Mouse (Mus musculus) heart, embryonic 15.5 days (tissue): ENCODE data around the gene Chst13. TPM values are rescaled to one million over a fixed set of nuclear protein-coding genes. Genes with fewer than 3 reads are reported as not detected.

Experiments
- ATAC-seq: fragments of 200-750 bp; cut with Nextera tagmentation; replicated peaks from 2 replicates; pipeline ENCODE4 v1.8.0; 2017; ENCODE audit warnings: low read depth, moderate TSS enrichment; ENCODE audit not compliant: insufficient number of reproducible peaks, insufficient read depth, low FRiP score
- H3K27ac ChIP-seq: fragments of 300-500 bp; sonication (generic); 2 replicates; pipeline ENCODE4 v1.5.1; 2015; ENCODE audit warnings: mild to moderate bottlenecking, inconsistent platforms
- H3K27me3 ChIP-seq: fragments of 300-500 bp; sonication (generic); 2 replicates; pipeline ENCODE4 v1.6.1; 2015; ENCODE audit warnings: inconsistent platforms
- H3K36me3 ChIP-seq: fragments of 300-500 bp; sonication (generic); 2 replicates; pipeline ENCODE4 v1.6.1; 2015; ENCODE audit warnings: mild to moderate bottlenecking, inconsistent platforms
- H3K4me1 ChIP-seq: fragments of 300-500 bp; sonication (generic); replicated peaks from 2 replicates; pipeline ENCODE4 v1.6.1; 2015; ENCODE audit warnings: inconsistent platforms
- H3K4me2 ChIP-seq: fragments of 300-500 bp; sonication (generic); 2 replicates; pipeline ENCODE4 v1.6.1; 2015; ENCODE audit warnings: inconsistent platforms, mild to moderate bottlenecking, moderate library complexity
- H3K4me3 ChIP-seq: fragments of 300-500 bp; sonication (generic); 2 replicates; pipeline ENCODE4 v1.5.1; 2015; ENCODE audit warnings: mild to moderate bottlenecking, inconsistent platforms
- H3K9ac ChIP-seq: fragments of 300-500 bp; sonication (generic); 2 replicates; pipeline ENCODE4 v1.6.1; 2015; ENCODE audit warnings: mild to moderate bottlenecking, inconsistent platforms
- H3K9me3 ChIP-seq: fragments of 300-500 bp; sonication (generic); replicated peaks from 2 replicates; pipeline ENCODE4 v1.6.1; 2016; ENCODE audit warnings: inconsistent platforms
- WGBS: fragments of 180-500 bp; shearing (Covaris S2); methylation state at CpG from one replicate; pipeline ENCODE4 v1.1.7; 2015; ENCODE audit warnings: mixed read lengths; 5-methylcytosine and 5-hydroxymethylcytosine counted together
- polyA plus RNA-seq: library from polyadenylated mRNA; unstranded; fragments of >200 nt; fragmentation: Nextera tagmentation; extraction: Ambion mirVana; gene quantifications from 2 replicates; pipeline ENCODE4 v1.2.1, GENCODE M21; 2015

The Chst13 gene
- polyA plus RNA-seq: 0.14 TPM in 1 of 2 replicates, not detected in the other

- no peak within 1 kb of the TSS for H3K27ac ChIP-seq
- WGBS: 4% methylated on average over 22 of the region's 22 CpGs
- 0 out of 2 replicates have a peak within 1 kb of the TSS, but pooled peaks have one; percentile 17 for H3K9ac ChIP-seq
- H3K4me3 ChIP-seq: peak within 1 kb of the TSS; percentile 29
- peak within 1 kb of the TSS; percentile 62 for H3K4me2 ChIP-seq
- peaks cover 23% of the 10 kb centered on the region; the same call in 1 of the 2 replicates for H3K27me3 ChIP-seq
- H3K4me1 ChIP-seq: 0 out of 2 replicates have a peak, but pooled peaks cover 4% of the 10 kb centered on the region
- H3K9me3 ChIP-seq: no peaks in the 10 kb centered on the region
- no peak; the same call in 1 of the 2 replicates for ATAC-seq
- no peaks in the 10 kb centered on the region for H3K36me3 ChIP-seq
These were observed at the start of gene Chst13 for GRCm38 (mm10) chr6:90324991-90325390. TSS of gene Chst13 (minus strand) at chr6:90325185.

GRCm38 (mm10) chr6:90374647-90375046 is 49.7 kb upstream of the Chst13 start:
- H3K4me2 ChIP-seq: no peak overlapping the region
- no peak overlapping the region for H3K4me3 ChIP-seq
- H3K27me3 ChIP-seq: no peaks in the 10 kb centered on the region
- H3K27ac ChIP-seq: no peak overlapping the region
- H3K4me1 ChIP-seq: peaks cover 21% of the 10 kb centered on the region
- H3K9ac ChIP-seq: no peak overlapping the region
- no peaks in the 10 kb centered on the region for H3K9me3 ChIP-seq
- H3K36me3 ChIP-seq: peaks cover 69% of the 10 kb centered on the region
- ATAC-seq: no peak
- 56% methylated on average over 4 of the region's 4 CpGs for WGBS

- Histone ChIP-seq H3K4me1 (peaks cover 21% of the 10 kb centered on the region), H3K36me3 (peaks cover 28% of the 10 kb centered on the region), H3K27me3 (no peaks in the 10 kb centered on the region), H3K9me3 (no peaks in the 10 kb centered on the region), H3K4me2 (peak overlapping the region; percentile 96), H3K9ac (peak overlapping the region; percentile 83), H3K27ac (peak overlapping the region; percentile 88), H3K4me3 (peak overlapping the region; percentile 78)
- under 1% methylated on average over 91 of the region's 98 CpGs for WGBS
- peak; percentile 71 for ATAC-seq
These were observed 45.0 kb upstream of the Chst13 start for GRCm38 (mm10) chr6:90369725-90370553.

- H3K9me3 ChIP-seq: no peaks in the 10 kb centered on the region
- H3K4me1 ChIP-seq: peaks cover 21% of the 10 kb centered on the region
- peak within 1 kb of the TSS; percentile 78 for H3K4me3 ChIP-seq
- peak within 1 kb of the TSS; percentile 88 for H3K27ac ChIP-seq
- H3K36me3 ChIP-seq: peaks cover 20% of the 10 kb centered on the region
- H3K4me2 ChIP-seq: peak within 1 kb of the TSS; percentile 96
- peak; percentile 98 for ATAC-seq
- H3K27me3 ChIP-seq: no peaks in the 10 kb centered on the region
- peak within 1 kb of the TSS; percentile 83 for H3K9ac ChIP-seq
- 5% methylated on average over 41 of the region's 41 CpGs for WGBS
These were observed 44.2 kb upstream of the Chst13 start, which contains the start of gene Zxdc for GRCm38 (mm10) chr6:90368976-90369724. TSS of gene Zxdc (plus strand) at chr6:90369492.

GRCm38 (mm10) chr6:90363301-90363700 is 38.3 kb upstream of the Chst13 start:
- Histone ChIP-seq H3K4me2 (no peak overlapping the region), H3K27ac (no peak overlapping the region), H3K4me3 (no peak overlapping the region), H3K9me3 (no peaks in the 10 kb centered on the region), H3K36me3 (no peaks in the 10 kb centered on the region), H3K9ac (no peak overlapping the region), H3K27me3 (no peaks in the 10 kb centered on the region), H3K4me1 (peaks cover 17% of the 10 kb centered on the region)
- WGBS: 71% methylated on average over 5 of the region's 5 CpGs
- no peak for ATAC-seq

- peaks cover 22% of the 10 kb centered on the region for H3K4me1 ChIP-seq
- H3K27me3 ChIP-seq: no peaks in the 10 kb centered on the region
- 72% methylated on average over 6 of the region's 6 CpGs for WGBS
- no peak for ATAC-seq
- H3K27ac ChIP-seq: no peak overlapping the region
- H3K4me3 ChIP-seq: no peak overlapping the region
- no peaks in the 10 kb centered on the region for H3K36me3 ChIP-seq
- H3K9ac ChIP-seq: no peak overlapping the region
- H3K4me2 ChIP-seq: no peak overlapping the region
- no peaks in the 10 kb centered on the region for H3K9me3 ChIP-seq
These were observed 36.1 kb upstream of the Chst13 start for GRCm38 (mm10) chr6:90360922-90361614.

- Histone ChIP-seq H3K27ac (peak overlapping the region; percentile 43), H3K4me1 (peaks cover 22% of the 10 kb centered on the region), H3K36me3 (no peaks in the 10 kb centered on the region), H3K9me3 (no peaks in the 10 kb centered on the region), H3K9ac (no peak overlapping the region), H3K4me3 (no peak overlapping the region), H3K4me2 (no peak overlapping the region), H3K27me3 (no peaks in the 10 kb centered on the region)
- WGBS: 30% methylated on average over 7 of the region's 7 CpGs
- ATAC-seq: peak; percentile 40; the same call in 1 of the 2 replicates
These were observed 35.2 kb upstream of the Chst13 start for GRCm38 (mm10) chr6:90360024-90360781.

- 54% methylated on average over 2 of the region's 2 CpGs for whole genome bisulfite sequencing
- Histone ChIP-seq H3K36me3 (no peaks in the 10 kb centered on the region), H3K27ac (peak overlapping the region; percentile 43), H3K4me2 (no peak overlapping the region), H3K9ac (no peak overlapping the region), H3K9me3 (no peaks in the 10 kb centered on the region), H3K4me1 (peaks cover 22% of the 10 kb centered on the region), H3K27me3 (no peaks in the 10 kb centered on the region), H3K4me3 (no peak overlapping the region)
- ATAC-seq: no peak
These were observed 34.5 kb upstream of the Chst13 start for GRCm38 (mm10) chr6:90359445-90359844.

- 51% methylated on average over 5 of the region's 5 CpGs for WGBS
- Histone ChIP-seq H3K4me1 (peaks cover 22% of the 10 kb centered on the region), H3K27ac (no peak overlapping the region), H3K9me3 (no peaks in the 10 kb centered on the region), H3K27me3 (no peaks in the 10 kb centered on the region), H3K36me3 (no peaks in the 10 kb centered on the region), H3K4me3 (no peak overlapping the region), H3K9ac (no peak overlapping the region), H3K4me2 (no peak overlapping the region)
- ATAC-seq: no peak
These were observed 33.2 kb upstream of the Chst13 start for GRCm38 (mm10) chr6:90358142-90358541.

GRCm38 (mm10) chr6:90350011-90350410 is 25.0 kb upstream of the Chst13 start:
- ATAC-seq: no peak

More at GRCm38 (mm10) chr6:90350011-90350410, 25.0 kb upstream of the Chst13 start:
- 56% methylated on average over 2 of the region's 2 CpGs for WGBS
- no peak overlapping the region for H3K4me3 ChIP-seq
- H3K27me3 ChIP-seq: no peaks in the 10 kb centered on the region; the same call in 1 of the 2 replicates
- H3K4me1 ChIP-seq: no peaks in the 10 kb centered on the region
- no peaks in the 10 kb centered on the region for H3K36me3 ChIP-seq
- no peak overlapping the region for H3K9ac ChIP-seq
- H3K27ac ChIP-seq: no peak overlapping the region
- H3K9me3 ChIP-seq: no peaks in the 10 kb centered on the region
- no peak overlapping the region for H3K4me2 ChIP-seq
